Mouse (Mus musculus) frontal cortex, postnatal 10 days (tissue): Measurements from ENCODE around the gene Gm10722.
"Not testable (repeated sequence)": the region's sequence is repeated elsewhere in the genome, so short reads cannot be mapped to it uniquely, and the experiment has no call there.

Source experiments
- DNase-seq, 2 experiments: peaks; one replicate each; pipeline ENCODE4 v3.0.0; 2022; ENCODE audit warnings: low spot score in 2 of 2, mixed read lengths in 1 of 2

Gm10722 gene

GRCm38 (mm10) chr9:3025653-3026052 lies 24.9 kb downstream of the Gm10722 start:
- peak; percentile 56 to 77 for DNase-seq

GRCm38 (mm10) chr9:3026136-3026535 lies 25.4 kb downstream of the Gm10722 start:
- DNase-seq, result not testable (repeated sequence)

- DNase-seq, result not testable (repeated sequence)
These were observed 26.0 kb downstream of the Gm10722 start for GRCm38 (mm10) chr9:3026741-3027140.

- not testable (repeated sequence) for DNase-seq
These were observed 26.5 kb downstream of the Gm10722 start for GRCm38 (mm10) chr9:3027200-3027599.

- peak in 1 of 2 experiments; percentile 62 for DNase-seq
These were observed 28.7 kb downstream of the Gm10722 start for GRCm38 (mm10) chr9:3029276-3030000.

GRCm38 (mm10) chr9:3030677-3031318 lies 30.1 kb downstream of the Gm10722 start:
- DNase-seq, result not testable (repeated sequence)

GRCm38 (mm10) chr9:3034299-3034698 lies 33.6 kb downstream of the Gm10722 start, which contains the start of gene Gm17535:
Gm17535 (plus strand) TSS chr9:3034599.
- not testable (repeated sequence) for DNase-seq

- DNase-seq, result not testable (repeated sequence)
These were observed 35.9 kb downstream of the Gm10722 start, which contains the start of gene Gm10715 for GRCm38 (mm10) chr9:3036577-3036976. Gm10715 (plus strand) TSS chr9:3036877.

- not testable (repeated sequence) for DNase-seq
These were observed 37.4 kb downstream of the Gm10722 start for GRCm38 (mm10) chr9:3038161-3038560.
